Mouse (Mus musculus) layer of hippocampus, postnatal 10 days (tissue): ENCODE results near the gene Vmn1r48. TPM values are rescaled to one million over a fixed set of nuclear protein-coding genes. Genes with fewer than 3 reads are reported as not detected.
"Not testable (repeated sequence)": the region's sequence is repeated elsewhere in the genome, so short reads cannot be mapped to it uniquely, and the experiment has no call there.

ENCODE experiments used
- DNase-seq, 2 experiments: peaks; one replicate each; pipeline ENCODE4 v3.0.0; 2021; ENCODE audit warnings: low spot score in 2 of 2
- long read RNA-seq: library from polyadenylated mRNA; stranded (forward); transcript quantifications from one replicate; pipeline ENCODE4 v2.0.0, GENCODE M21; 2023
- total RNA-seq, 2 experiments: library from RNA; stranded (reverse); gene quantifications; 2 replicates each; pipeline ENCODE4 v1.2.3; 2021

The Vmn1r48 gene
- not detected for total RNA-seq
- long read RNA-seq: 0 reads

- not testable (repeated sequence) for DNase-seq
These were observed at the start of gene Vmn1r48 for GRCm38 (mm10) chr6:90036741-90037140. TSS of gene Vmn1r48 (minus strand) at chr6:90036841.

- no peak for DNase-seq
These were observed 41.8 kb upstream of the Vmn1r48 start, which contains the start of gene Vmn1r49 for GRCm38 (mm10) chr6:90078406-90078805. TSS of gene Vmn1r49 (minus strand) at chr6:90078506.

DNA sequence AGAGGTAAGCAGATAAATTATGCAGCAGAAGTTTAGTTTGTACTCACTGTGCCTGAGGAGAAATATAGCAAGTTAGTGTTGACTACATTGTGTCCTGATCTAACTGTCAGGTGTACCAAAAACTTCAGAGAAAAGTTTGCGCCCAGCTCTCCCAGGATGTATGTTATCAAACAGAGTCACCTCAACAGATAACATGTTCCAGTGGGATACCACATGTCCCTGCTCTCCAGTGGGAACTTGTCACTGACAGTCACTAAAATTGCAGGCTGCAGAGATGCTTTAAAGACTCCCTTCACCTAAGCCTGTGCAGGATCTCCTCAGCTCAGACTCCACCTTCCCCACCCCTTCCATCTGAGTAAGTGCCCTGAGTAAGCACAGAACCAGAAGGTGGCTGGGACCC lies 20.8 kb downstream of the Vmn1r48 start, which contains the start of gene Vmn1r47:
Vmn1r47 (plus strand) TSS at position 301 of the 400 bp plus-strand sequence.
- not testable (repeated sequence) for DNase-seq

GRCm38 (mm10) chr6:89985989-89986388 lies 50.7 kb downstream of the Vmn1r48 start:
- DNase-seq: no peak

Other genes starting within 250 kb of the Vmn1r48 start
- gene Vmn1r42, start 160.4 kb downstream of the Vmn1r48 start, total RNA-seq: not detected
- not detected for gene Vmn1r43, start 160.4 kb downstream of the Vmn1r48 start, total RNA-seq
- not detected for gene Vmn1r44, start 153.2 kb downstream of the Vmn1r48 start, total RNA-seq
- not detected for gene Vmn1r45, start 96.2 kb downstream of the Vmn1r48 start, total RNA-seq
- not detected for gene Vmn1r46, start 67.5 kb downstream of the Vmn1r48 start, total RNA-seq
- gene Vmn1r47, start 20.7 kb downstream of the Vmn1r48 start, total RNA-seq: not detected
- gene Vmn1r49, start 41.7 kb upstream of the Vmn1r48 start, total RNA-seq: not detected
- not detected for gene Vmn1r50, start 64.6 kb upstream of the Vmn1r48 start, total RNA-seq
- not detected for gene Vmn1r51, start 85.8 kb upstream of the Vmn1r48 start, total RNA-seq
- gene Vmn1r52, start 138.0 kb upstream of the Vmn1r48 start, total RNA-seq: not detected
- gene V1ra8, start 166.0 kb upstream of the Vmn1r48 start, total RNA-seq: not detected
- not detected for gene Vmn1r53, start 187.6 kb upstream of the Vmn1r48 start, total RNA-seq
- gene Vmn1r54, start 209.5 kb upstream of the Vmn1r48 start, total RNA-seq: not detected